Mouse (Mus musculus): ENCODE data around the gene Mroh7.

GRCm38 (mm10) chr4:106665269-106665668, 65.5 kb downstream of the Mroh7 start:
- TF ChIP-seq CTCF (IDR thresholded peaks at IDR 0.05; ENCODE audit: low read depth) = no peak
- TF ChIP-seq EP300 (IDR thresholded peaks at IDR 0.05; ENCODE audit: low read depth) = no peak

Data from liver, embryonic 14.5 days (tissue).